Mouse (Mus musculus): ENCODE data around the gene Zfyve28. TPM values are rescaled to one million over a fixed set of nuclear protein-coding genes. Genes with fewer than 3 reads are reported as not detected.

The Zfyve28 gene
- polyA plus RNA-seq, 1 experiment from 2014 or later: 0.07 TPM

- Histone ChIP-seq H3K27me3 (replicated peaks) (peaks cover 19% of the 10 kb centered on the region; the same call in 1 of the 2 replicates), H3K9me3 (no peaks in the 10 kb centered on the region), H3K4me3 (no peak overlapping the region), H3K4me1 (peaks cover 16% of the 10 kb centered on the region), H3K36me3 (no peaks in the 10 kb centered on the region), H3K9ac (no peak overlapping the region), H3K27ac (replicated peaks) (no peak overlapping the region), H3K4me2 (no peak overlapping the region)
- no peak for ATAC-seq (ENCODE audit: extremely low read depth, insufficient number of reproducible peaks, low FRiP score, low TSS enrichment)
- 18% methylated on average over 4 of the region's 4 CpGs for WGBS
Observed at GRCm38 (mm10) chr5:34271743-34272142, 16.5 kb downstream of the Zfyve28 start.

GRCm38 (mm10) chr5:34269921-34270465 is 18.3 kb downstream of the Zfyve28 start:
- peaks cover 19% of the 10 kb centered on the region; the same call in 1 of the 2 replicates for H3K27me3 ChIP-seq (replicated peaks)
- H3K4me3 ChIP-seq: no peak overlapping the region
- no peaks in the 10 kb centered on the region for H3K36me3 ChIP-seq
- ATAC-seq (ENCODE audit: extremely low read depth, insufficient number of reproducible peaks, low FRiP score, low TSS enrichment): no peak
- H3K4me1 ChIP-seq: peaks cover 10% of the 10 kb centered on the region
- no peaks in the 10 kb centered on the region for H3K9me3 ChIP-seq
- H3K27ac ChIP-seq (replicated peaks): no peak overlapping the region
- H3K4me2 ChIP-seq: peak overlapping the region; percentile 12; the same call in 1 of the 2 replicates
- no peak overlapping the region for H3K9ac ChIP-seq
- 28% methylated on average over 12 of the region's 12 CpGs for WGBS

DNA sequence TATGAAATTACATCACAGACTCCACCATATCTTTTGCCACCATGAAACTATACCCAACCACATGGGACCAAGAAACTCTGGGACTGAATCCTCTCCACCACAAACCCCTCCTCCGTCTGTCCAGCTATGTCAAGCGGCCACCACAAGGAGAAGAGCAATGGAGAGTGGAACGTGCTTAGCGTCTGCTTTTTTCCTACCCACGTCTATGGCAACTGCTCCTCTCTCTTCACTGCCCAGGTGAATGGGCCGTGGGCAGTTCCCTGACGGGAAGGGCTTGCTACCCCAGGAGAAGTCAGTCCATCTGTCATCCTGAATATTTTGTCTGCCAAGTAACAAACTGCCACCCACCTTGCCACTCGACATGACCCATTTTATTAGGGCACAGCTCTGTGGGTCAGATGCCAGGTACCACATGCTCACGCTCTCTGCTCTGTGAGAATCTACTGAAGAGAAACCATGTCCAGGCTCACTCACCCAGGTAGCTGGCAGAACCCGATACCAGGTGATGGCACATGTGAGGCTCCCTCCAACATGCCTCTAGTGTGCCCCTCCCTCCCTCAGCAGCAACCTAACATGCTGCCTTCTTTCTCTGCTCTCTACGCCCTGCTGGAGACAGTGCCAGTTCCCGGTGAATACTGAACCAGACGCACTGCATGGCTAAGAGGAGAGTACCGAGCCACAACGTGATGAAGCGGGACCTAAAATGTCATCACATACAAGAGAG is 18.9 kb downstream of the Zfyve28 start:
- no peak overlapping the region for H3K27ac ChIP-seq (replicated peaks)
- H3K4me2 ChIP-seq: peak overlapping the region; percentile 12; the same call in 1 of the 2 replicates
- H3K9me3 ChIP-seq: no peaks in the 10 kb centered on the region
- ATAC-seq (ENCODE audit: extremely low read depth, insufficient number of reproducible peaks, low FRiP score, low TSS enrichment): no peak
- H3K27me3 ChIP-seq (replicated peaks): peaks cover 19% of the 10 kb centered on the region; the same call in 1 of the 2 replicates
- H3K4me1 ChIP-seq: peaks cover 10% of the 10 kb centered on the region
- 69% methylated on average over 16 of the region's 16 CpGs for WGBS
- no peak overlapping the region for H3K9ac ChIP-seq
- H3K4me3 ChIP-seq: no peak overlapping the region
- no peaks in the 10 kb centered on the region for H3K36me3 ChIP-seq

DNA sequence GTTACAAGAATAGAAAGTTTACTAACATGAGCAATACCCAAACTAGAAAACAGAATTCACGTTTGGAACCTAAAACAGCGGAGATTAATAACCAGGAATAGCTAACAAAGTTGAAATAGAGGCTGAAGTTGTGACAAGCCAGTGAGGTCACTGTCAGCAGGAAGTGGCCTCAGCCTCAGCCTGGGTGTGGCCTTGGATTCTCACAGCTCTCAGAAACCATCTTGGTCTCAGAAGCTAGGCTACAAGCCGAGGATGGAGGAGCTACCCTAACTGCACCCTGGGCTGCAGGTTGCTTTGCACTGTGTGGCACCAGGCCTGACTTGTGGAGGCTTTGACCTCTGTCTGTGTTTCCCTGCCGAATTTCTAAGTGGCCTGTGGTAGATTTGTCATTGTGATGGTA is 22.2 kb downstream of the Zfyve28 start:
- Histone ChIP-seq H3K4me2 (no peak overlapping the region), H3K4me3 (no peak overlapping the region), H3K9ac (no peak overlapping the region), H3K36me3 (no peaks in the 10 kb centered on the region), H3K9me3 (no peaks in the 10 kb centered on the region), H3K27ac (replicated peaks) (no peak overlapping the region), H3K4me1 (peaks cover 4% of the 10 kb centered on the region; the same call in 1 of the 2 replicates), H3K27me3 (replicated peaks) (peaks cover 19% of the 10 kb centered on the region; the same call in 1 of the 2 replicates)
- ATAC-seq (ENCODE audit: extremely low read depth, insufficient number of reproducible peaks, low FRiP score, low TSS enrichment): no peak
- WGBS: 58% methylated on average over 4 of the region's 4 CpGs

DNA sequence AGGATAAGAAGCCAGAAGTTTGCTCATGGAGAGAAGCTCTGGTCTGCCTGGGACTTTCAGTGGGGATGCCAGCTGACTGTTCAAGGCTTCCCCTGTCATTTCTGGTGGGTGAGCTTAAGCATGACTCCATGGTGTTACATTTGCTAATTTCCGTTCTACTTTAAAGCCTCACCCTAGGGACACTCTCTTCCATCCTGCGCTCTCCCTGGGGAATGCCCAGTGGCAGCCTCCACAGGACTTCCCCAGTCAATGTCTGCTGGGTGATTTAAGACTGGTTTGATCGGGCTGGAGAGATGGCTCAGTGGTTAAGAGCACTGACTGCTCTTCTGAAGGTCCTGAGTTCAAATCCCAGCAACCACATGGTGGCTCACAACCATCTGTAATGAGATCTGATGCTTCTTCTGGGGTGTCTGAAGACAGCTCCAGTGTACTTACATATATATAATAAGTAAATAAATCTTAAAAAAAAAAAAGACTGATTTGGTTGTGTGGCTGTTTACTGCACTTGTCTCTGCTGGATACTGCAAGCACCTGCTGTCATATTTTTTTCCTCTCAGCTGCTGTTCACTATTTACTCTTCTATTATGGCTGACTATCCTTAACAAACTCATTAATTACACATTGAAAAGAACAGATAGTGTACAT is 29.0 kb downstream of the Zfyve28 start:
- Histone ChIP-seq H3K9me3 (no peaks in the 10 kb centered on the region), H3K4me2 (no peak overlapping the region), H3K27me3 (replicated peaks) (peaks cover 8% of the 10 kb centered on the region; the same call in 1 of the 2 replicates), H3K4me3 (no peak overlapping the region), H3K9ac (no peak overlapping the region), H3K27ac (replicated peaks) (no peak overlapping the region), H3K36me3 (no peaks in the 10 kb centered on the region), H3K4me1 (no peaks in the 10 kb centered on the region; the same call in 1 of the 2 replicates)
- 60% methylated on average over 3 of the region's 3 CpGs for whole genome bisulfite sequencing
- ATAC-seq (ENCODE audit: extremely low read depth, insufficient number of reproducible peaks, low FRiP score, low TSS enrichment): no peak

- WGBS: 75% methylated on average over 3 of the region's 3 CpGs
- Histone ChIP-seq H3K36me3 (no peaks in the 10 kb centered on the region), H3K27ac (replicated peaks) (no peak overlapping the region), H3K9me3 (no peaks in the 10 kb centered on the region), H3K27me3 (replicated peaks) (peaks cover 15% of the 10 kb centered on the region; the same call in 1 of the 2 replicates), H3K4me1 (peaks cover 25% of the 10 kb centered on the region), H3K9ac (no peak overlapping the region), H3K4me2 (no peak overlapping the region), H3K4me3 (no peak overlapping the region)
- no peak for ATAC-seq (ENCODE audit: extremely low read depth, insufficient number of reproducible peaks, low FRiP score, low TSS enrichment)
Observed at GRCm38 (mm10) chr5:34255189-34255588, 33.1 kb downstream of the Zfyve28 start.

DNA sequence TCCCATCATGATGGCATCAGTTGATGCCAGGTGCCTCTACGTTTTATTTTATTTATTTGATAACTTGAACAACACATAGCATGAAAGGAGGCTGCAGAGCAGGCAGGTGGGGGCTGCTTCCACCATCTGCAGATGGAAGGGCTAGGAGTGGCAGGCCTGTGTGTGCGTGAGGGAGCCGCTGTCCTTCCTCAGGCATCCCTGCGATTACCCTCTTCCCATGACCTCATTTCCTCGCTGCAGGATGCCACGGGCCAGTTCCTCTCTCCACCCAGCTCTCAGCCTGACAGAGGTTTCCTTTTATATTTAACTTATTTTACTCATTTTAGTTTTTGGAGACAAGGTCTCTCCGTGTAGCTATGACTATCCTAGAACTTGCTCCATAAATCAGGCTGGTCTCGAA is 33.9 kb downstream of the Zfyve28 start:
- WGBS: 56% methylated on average over 8 of the region's 8 CpGs
- Histone ChIP-seq H3K9me3 (no peaks in the 10 kb centered on the region), H3K9ac (no peak overlapping the region), H3K4me3 (no peak overlapping the region), H3K27me3 (replicated peaks) (peaks cover 16% of the 10 kb centered on the region; the same call in 1 of the 2 replicates), H3K4me2 (no peak overlapping the region), H3K36me3 (no peaks in the 10 kb centered on the region), H3K4me1 (peaks cover 25% of the 10 kb centered on the region), H3K27ac (replicated peaks) (no peak overlapping the region)
- ATAC-seq (ENCODE audit: extremely low read depth, insufficient number of reproducible peaks, low FRiP score, low TSS enrichment): no peak

GRCm38 (mm10) chr5:34252967-34253519 is 35.2 kb downstream of the Zfyve28 start:
- H3K4me2 ChIP-seq: no peak overlapping the region
- no peak for ATAC-seq (ENCODE audit: extremely low read depth, insufficient number of reproducible peaks, low FRiP score, low TSS enrichment)
- H3K9ac ChIP-seq: no peak overlapping the region
- no peaks in the 10 kb centered on the region for H3K9me3 ChIP-seq
- H3K4me3 ChIP-seq: no peak overlapping the region
- peaks cover 16% of the 10 kb centered on the region; the same call in 1 of the 2 replicates for H3K27me3 ChIP-seq (replicated peaks)
- no peak overlapping the region for H3K27ac ChIP-seq (replicated peaks)
- 58% methylated on average over 4 of the region's 4 CpGs for WGBS
- H3K4me1 ChIP-seq: peaks cover 25% of the 10 kb centered on the region
- H3K36me3 ChIP-seq: no peaks in the 10 kb centered on the region

DNA sequence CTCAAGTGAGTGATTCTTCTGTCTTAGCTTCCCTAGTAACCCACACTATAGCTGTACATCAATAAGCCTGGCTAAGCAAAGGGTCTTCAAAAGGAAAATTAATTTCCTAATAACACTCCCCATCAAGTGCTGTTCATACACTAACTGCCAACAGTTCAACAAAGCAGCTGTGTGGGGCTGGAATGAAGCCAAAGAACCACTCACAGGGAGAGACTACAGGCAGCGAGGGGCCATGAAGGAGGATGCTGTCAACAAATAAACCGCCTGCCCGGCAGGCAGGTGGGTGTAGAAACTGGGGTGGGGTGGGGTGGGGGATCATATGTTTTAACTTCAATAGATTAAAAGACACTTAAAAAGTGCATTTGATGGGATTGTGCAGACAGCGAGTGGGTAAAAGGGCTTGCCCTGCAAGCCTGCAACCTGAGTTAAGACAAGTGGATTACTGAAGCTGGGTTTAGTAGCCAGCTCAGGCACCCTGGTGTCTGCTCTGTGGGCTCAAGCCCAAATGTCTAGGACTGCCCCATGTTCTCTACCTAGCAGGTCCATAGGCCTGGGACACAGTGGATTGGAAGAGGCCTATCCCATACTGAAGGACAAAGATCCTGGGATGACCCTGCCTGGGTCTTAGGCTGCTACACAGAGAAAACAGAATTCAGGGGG is 35.8 kb downstream of the Zfyve28 start:
- WGBS: 23% methylated on average over 4 of the region's 4 CpGs
- H3K4me3 ChIP-seq: no peak overlapping the region
- H3K9me3 ChIP-seq: no peaks in the 10 kb centered on the region
- H3K9ac ChIP-seq: no peak overlapping the region; the same call in 1 of the 2 replicates
- peaks cover 25% of the 10 kb centered on the region for H3K4me1 ChIP-seq
- no peak for ATAC-seq (ENCODE audit: extremely low read depth, insufficient number of reproducible peaks, low FRiP score, low TSS enrichment)
- no peaks in the 10 kb centered on the region for H3K36me3 ChIP-seq
- no peak overlapping the region; the same call in 1 of the 2 replicates for H3K27ac ChIP-seq (replicated peaks)
- H3K4me2 ChIP-seq: peak overlapping the region; percentile 22; the same call in 1 of the 2 replicates
- H3K27me3 ChIP-seq (replicated peaks): peaks cover 16% of the 10 kb centered on the region; the same call in 1 of the 2 replicates

GRCm38 (mm10) chr5:34251794-34252193 is 36.5 kb downstream of the Zfyve28 start:
- Histone ChIP-seq H3K4me1 (peaks cover 25% of the 10 kb centered on the region), H3K4me2 (no peak overlapping the region), H3K27ac (replicated peaks) (no peak overlapping the region), H3K9ac (0 out of 2 replicates have a peak overlapping the region, but pooled peaks have one; percentile 11), H3K27me3 (replicated peaks) (peaks cover 12% of the 10 kb centered on the region; the same call in 1 of the 2 replicates), H3K9me3 (no peaks in the 10 kb centered on the region), H3K4me3 (no peak overlapping the region), H3K36me3 (no peaks in the 10 kb centered on the region)
- 56% methylated on average over 4 of the region's 4 CpGs for WGBS
- no peak for ATAC-seq (ENCODE audit: extremely low read depth, insufficient number of reproducible peaks, low FRiP score, low TSS enrichment)

- ATAC-seq (ENCODE audit: extremely low read depth, insufficient number of reproducible peaks, low FRiP score, low TSS enrichment): no peak
- no peak overlapping the region for H3K4me3 ChIP-seq
- WGBS: 59% methylated on average over 3 of the region's 3 CpGs
- no peak overlapping the region for H3K9ac ChIP-seq
- H3K27me3 ChIP-seq (replicated peaks): peaks cover 9% of the 10 kb centered on the region; the same call in 1 of the 2 replicates
- H3K27ac ChIP-seq (replicated peaks): no peak overlapping the region
- no peak overlapping the region for H3K4me2 ChIP-seq
- no peaks in the 10 kb centered on the region for H3K36me3 ChIP-seq
- no peaks in the 10 kb centered on the region for H3K9me3 ChIP-seq
- H3K4me1 ChIP-seq: peaks cover 25% of the 10 kb centered on the region
Observed at GRCm38 (mm10) chr5:34250090-34250489, 38.2 kb downstream of the Zfyve28 start.

Data from heart, embryonic 13.5 days (tissue).